Mouse (Mus musculus) lung, embryonic 16.5 days (tissue): ENCODE results near the gene Stag1. TPM values are rescaled to one million over a fixed set of nuclear protein-coding genes. Genes with fewer than 3 reads are reported as not detected.
"Not testable (repeated sequence)": the region's sequence is repeated elsewhere in the genome, so short reads cannot be mapped to it uniquely, and the experiment has no call there.

Experiments used
- ATAC-seq: fragments of 200-750 bp; cut with Nextera tagmentation; 2 replicates; pipeline ENCODE4 v1.8.0; 2017; ENCODE audit warnings: low read depth, mild to moderate bottlenecking, moderate library complexity
- H3K27ac ChIP-seq: fragments of 300-500 bp; sonication (generic); 2 replicates; pipeline ENCODE4 v1.5.1; 2014; ENCODE audit warnings: mild to moderate bottlenecking, control low read depth, low read length
- H3K27me3 ChIP-seq: fragments of 300-500 bp; sonication (generic); 2 replicates; pipeline ENCODE4 v1.6.1; 2014; ENCODE audit warnings: low read depth, low read length, mixed read lengths; ENCODE audit not compliant: control insufficient read depth, insufficient read depth
- H3K36me3 ChIP-seq: fragments of 300-500 bp; sonication (generic); 2 replicates; pipeline ENCODE4 v1.6.1; 2014; ENCODE audit warnings: low read length; ENCODE audit not compliant: control insufficient read depth, insufficient read depth
- H3K4me1 ChIP-seq: fragments of 300-500 bp; sonication (generic); replicated peaks from 2 replicates; pipeline ENCODE4 v1.6.1; 2014; ENCODE audit warnings: low read length, mixed read lengths; ENCODE audit not compliant: control insufficient read depth, insufficient read depth
- H3K4me2 ChIP-seq: fragments of 300-500 bp; sonication (generic); 2 replicates; pipeline ENCODE4 v1.6.1; 2014; ENCODE audit warnings: low read depth, low read length, control low read depth
- H3K4me3 ChIP-seq: fragments of 300-500 bp; sonication (generic); 2 replicates; pipeline ENCODE4 v1.5.1; 2014; ENCODE audit warnings: mild to moderate bottlenecking, low read length, control low read depth
- H3K9ac ChIP-seq: fragments of 300-500 bp; sonication (generic); 2 replicates; pipeline ENCODE4 v1.6.1; 2014; ENCODE audit warnings: low read length, control low read depth
- H3K9me3 ChIP-seq: fragments of 300-500 bp; sonication (generic); 2 replicates; pipeline ENCODE4 v1.6.1; 2016; ENCODE audit warnings: low read length; ENCODE audit not compliant: control insufficient read depth
- WGBS: fragments of 180-500 bp; shearing (Covaris S2); extraction: QIAGEN DNeasy Blood & Tissue Kit; methylation state at CpG from one replicate; pipeline ENCODE4 v1.1.7; 2014; 5-methylcytosine and 5-hydroxymethylcytosine counted together
- polyA plus RNA-seq: library from polyadenylated mRNA; unstranded; fragments of >200 nt; fragmentation: Nextera tagmentation; extraction: Ambion mirVana; gene quantifications from 2 replicates; pipeline ENCODE4 v1.2.1, GENCODE M21; 2015

Gene Stag1
- polyA plus RNA-seq, 1 experiment from 2014 or later, result 40.0 TPM

GRCm38 (mm10) chr9:100696537-100696936, 98.9 kb downstream of the Stag1 start:
- Histone ChIP-seq H3K9me3 (no peaks in the 10 kb centered on the region), H3K4me2 (no peak overlapping the region), H3K27me3 (no peaks in the 10 kb centered on the region), H3K36me3 (no peaks in the 10 kb centered on the region), H3K9ac (no peak overlapping the region), H3K4me1 (0 out of 2 replicates have a peak, but pooled peaks cover 2% of the 10 kb centered on the region), H3K27ac (no peak overlapping the region), H3K4me3 (no peak overlapping the region)
- WGBS, result 75% methylated on average over 2 of the region's 2 CpGs
- ATAC-seq, result no peak

GRCm38 (mm10) chr9:100707644-100708043, 110.0 kb downstream of the Stag1 start:
- no peak overlapping the region for H3K27ac ChIP-seq
- 83% methylated on average over 1 of the region's 1 CpGs for WGBS
- no peak overlapping the region for H3K4me2 ChIP-seq
- no peaks in the 10 kb centered on the region for H3K4me1 ChIP-seq
- H3K9ac ChIP-seq, result no peak overlapping the region
- H3K27me3 ChIP-seq, result no peaks in the 10 kb centered on the region
- no peak for ATAC-seq
- no peak overlapping the region for H3K4me3 ChIP-seq
- no peaks in the 10 kb centered on the region for H3K9me3 ChIP-seq
- H3K36me3 ChIP-seq, result no peaks in the 10 kb centered on the region

- Histone ChIP-seq H3K36me3 (no peaks in the 10 kb centered on the region), H3K4me3 (no peak overlapping the region), H3K27ac (no peak overlapping the region), H3K9ac (no peak overlapping the region), H3K4me1 (no peaks in the 10 kb centered on the region), H3K9me3 (no peaks in the 10 kb centered on the region), H3K4me2 (no peak overlapping the region), H3K27me3 (no peaks in the 10 kb centered on the region)
- WGBS, result 66% methylated on average over 2 of the region's 2 CpGs
- no peak for ATAC-seq
Observed at GRCm38 (mm10) chr9:100711665-100712064, 114.1 kb downstream of the Stag1 start.

- not testable (repeated sequence) for H3K9ac ChIP-seq, H3K27ac ChIP-seq, H3K9me3 ChIP-seq, H3K4me3 ChIP-seq, ATAC-seq, H3K36me3 ChIP-seq, H3K4me2 ChIP-seq, H3K4me1 ChIP-seq, H3K27me3 ChIP-seq
- WGBS, result 91% methylated on average over 2 of the region's 2 CpGs
Observed at GRCm38 (mm10) chr9:100724832-100725231, 127.2 kb downstream of the Stag1 start.

DNA sequence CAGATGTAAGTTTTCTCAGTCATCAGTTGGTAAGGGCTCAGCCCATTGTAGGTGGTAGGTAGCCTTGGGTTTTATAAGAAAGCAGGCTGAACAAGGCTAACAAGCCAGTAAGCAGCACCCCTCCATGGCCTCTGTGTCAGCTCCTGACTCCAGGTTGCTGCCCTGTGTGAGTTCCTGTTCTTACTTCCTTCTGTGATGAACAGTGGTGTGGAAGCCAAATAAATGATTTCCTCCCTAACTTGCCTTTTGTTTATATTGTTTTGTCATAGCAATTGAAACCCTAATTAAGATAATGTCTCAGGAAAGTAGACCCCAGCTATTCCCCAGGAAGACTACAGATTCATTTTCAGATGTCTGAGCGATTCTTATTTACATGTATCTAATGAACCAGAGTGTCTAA, 134.2 kb downstream of the Stag1 start:
- no peaks in the 10 kb centered on the region for H3K9me3 ChIP-seq
- WGBS, result 82% methylated on average over 1 of the region's 1 CpGs
- no peak for ATAC-seq
- no peak overlapping the region for H3K4me2 ChIP-seq
- no peaks in the 10 kb centered on the region for H3K36me3 ChIP-seq
- no peak overlapping the region for H3K9ac ChIP-seq
- no peak overlapping the region for H3K27ac ChIP-seq
- H3K4me3 ChIP-seq, result no peak overlapping the region
- no peaks in the 10 kb centered on the region for H3K4me1 ChIP-seq
- H3K27me3 ChIP-seq, result no peaks in the 10 kb centered on the region

- WGBS, result 80% methylated on average over 6 of the region's 6 CpGs
- Histone ChIP-seq H3K9ac (no peak overlapping the region), H3K4me2 (no peak overlapping the region), H3K27ac (no peak overlapping the region), H3K27me3 (no peaks in the 10 kb centered on the region), H3K36me3 (no peaks in the 10 kb centered on the region), H3K9me3 (no peaks in the 10 kb centered on the region), H3K4me1 (no peaks in the 10 kb centered on the region), H3K4me3 (no peak overlapping the region)
- ATAC-seq, result no peak
Observed at GRCm38 (mm10) chr9:100733907-100734440, 136.4 kb downstream of the Stag1 start.

GRCm38 (mm10) chr9:100735993-100736645, 138.5 kb downstream of the Stag1 start:
- no peak for ATAC-seq
- H3K36me3 ChIP-seq, result no peaks in the 10 kb centered on the region
- H3K4me3 ChIP-seq, result no peak overlapping the region
- WGBS, result 63% methylated on average over 4 of the region's 4 CpGs
- H3K4me1 ChIP-seq, result no peaks in the 10 kb centered on the region
- no peaks in the 10 kb centered on the region for H3K9me3 ChIP-seq
- H3K27ac ChIP-seq, result no peak overlapping the region
- no peak overlapping the region for H3K4me2 ChIP-seq
- no peak overlapping the region for H3K9ac ChIP-seq
- no peaks in the 10 kb centered on the region for H3K27me3 ChIP-seq

DNA sequence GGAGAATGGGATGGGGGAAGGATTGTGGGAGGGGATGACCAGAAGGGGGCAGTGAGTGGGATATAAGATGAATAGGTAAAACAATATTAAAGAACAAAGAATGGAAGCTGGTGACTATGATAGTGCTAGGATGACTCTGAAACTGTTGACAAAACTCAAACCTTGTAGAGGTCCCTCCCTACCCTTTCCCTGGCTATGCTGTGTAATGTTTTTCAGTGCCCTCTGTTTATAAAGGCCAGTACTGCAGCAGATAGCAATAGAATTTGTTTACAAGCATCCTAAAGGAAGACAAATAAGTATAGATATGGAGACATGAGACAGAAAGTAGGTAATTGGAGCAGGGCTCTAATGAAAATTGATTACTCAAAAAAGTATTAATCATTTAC, 139.0 kb downstream of the Stag1 start:
- Histone ChIP-seq H3K27me3 (no peaks in the 10 kb centered on the region), H3K4me1 (no peaks in the 10 kb centered on the region), H3K9ac (no peak overlapping the region), H3K36me3 (no peaks in the 10 kb centered on the region), H3K27ac (no peak overlapping the region), H3K9me3 (no peaks in the 10 kb centered on the region), H3K4me2 (no peak overlapping the region), H3K4me3 (no peak overlapping the region)
- no peak for ATAC-seq

DNA sequence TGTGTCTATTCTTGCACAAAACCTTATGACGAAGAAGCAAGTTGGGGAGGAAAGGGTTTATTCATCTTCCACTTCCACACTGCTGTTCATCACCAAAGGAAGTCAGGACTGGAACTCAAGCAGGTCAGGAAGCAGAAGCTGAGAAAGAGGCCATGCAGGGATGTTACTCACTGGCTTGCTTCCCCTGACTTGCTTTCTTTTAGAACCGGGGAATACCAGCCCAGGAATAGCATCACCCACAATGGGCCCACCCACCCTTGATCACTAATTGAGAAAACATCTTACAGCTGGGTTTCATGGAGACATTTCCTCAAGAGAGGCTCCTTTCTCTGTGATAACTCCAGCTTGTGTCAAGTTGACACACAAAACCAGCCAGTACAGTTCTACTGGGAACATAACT, 179.6 kb downstream of the Stag1 start:
- H3K27ac ChIP-seq, ATAC-seq, H3K9me3 ChIP-seq, H3K27me3 ChIP-seq, H3K4me3 ChIP-seq, H3K9ac ChIP-seq, H3K4me2 ChIP-seq, H3K36me3 ChIP-seq, H3K4me1 ChIP-seq: not testable (repeated sequence)
- 68% methylated on average over 2 of the region's 2 CpGs for WGBS

- H3K9ac ChIP-seq, result no peak overlapping the region
- H3K4me3 ChIP-seq, result no peak overlapping the region
- H3K4me2 ChIP-seq, result no peak overlapping the region
- no peaks in the 10 kb centered on the region for H3K9me3 ChIP-seq
- H3K27me3 ChIP-seq, result no peaks in the 10 kb centered on the region
- H3K36me3 ChIP-seq, result no peaks in the 10 kb centered on the region; the same call in 1 of the 2 replicates
- no peaks in the 10 kb centered on the region for H3K4me1 ChIP-seq
- no peak overlapping the region for H3K27ac ChIP-seq
- ATAC-seq, result no peak
- WGBS, result 86% methylated on average over 4 of the region's 4 CpGs
Observed at GRCm38 (mm10) chr9:100865984-100866383, 268.4 kb downstream of the Stag1 start.
